Mouse (Mus musculus): ENCODE data around the gene Ogfr. TPM values are rescaled to one million over a fixed set of nuclear protein-coding genes. Genes with fewer than 3 reads are reported as not detected.

Gene Ogfr
- polyA plus RNA-seq, 2 experiments from 2014 or later: 11.0 to 13.1 TPM

DNA sequence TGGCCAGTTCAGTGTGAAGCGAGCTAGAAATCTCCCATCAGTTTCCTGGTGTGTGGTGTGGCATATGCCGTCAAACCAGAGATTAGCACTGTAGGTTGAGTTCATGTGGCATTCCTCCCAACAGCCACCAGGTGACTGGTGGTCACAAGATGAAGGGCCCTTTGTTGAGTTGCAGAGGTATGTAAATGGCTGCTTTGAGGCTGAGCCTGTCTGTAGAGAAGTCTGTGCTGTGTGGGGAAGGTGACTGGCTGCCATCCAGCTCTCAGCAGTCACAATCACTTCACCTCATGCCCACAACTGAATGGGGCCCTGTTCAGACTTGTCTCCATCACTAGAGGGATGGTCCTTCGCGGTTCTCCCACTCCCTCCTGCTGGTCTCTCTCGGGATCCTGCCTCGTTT, 15.7 kb downstream of the Ogfr start:
- ATAC-seq: no peak

DNA sequence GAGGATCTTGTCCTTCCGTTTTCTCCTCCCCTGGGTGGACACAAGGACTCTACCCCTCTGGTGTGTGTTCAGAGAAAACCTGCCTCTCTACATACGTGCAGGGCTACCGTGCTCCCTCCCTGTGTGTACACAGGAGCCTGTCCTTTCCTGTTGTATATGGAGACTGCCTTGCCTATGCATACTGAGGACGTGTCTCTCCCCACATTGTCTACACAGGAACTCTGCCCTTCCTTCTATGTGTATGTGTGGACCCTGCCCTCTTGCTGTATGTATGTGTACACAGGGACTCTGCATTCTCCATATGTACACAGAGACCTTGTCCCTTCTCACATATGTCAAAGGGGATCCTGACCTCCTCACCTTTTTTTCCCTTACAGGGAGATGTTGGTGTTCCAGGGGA, 21.2 kb downstream of the Ogfr start:
- no peak for ATAC-seq

DNA sequence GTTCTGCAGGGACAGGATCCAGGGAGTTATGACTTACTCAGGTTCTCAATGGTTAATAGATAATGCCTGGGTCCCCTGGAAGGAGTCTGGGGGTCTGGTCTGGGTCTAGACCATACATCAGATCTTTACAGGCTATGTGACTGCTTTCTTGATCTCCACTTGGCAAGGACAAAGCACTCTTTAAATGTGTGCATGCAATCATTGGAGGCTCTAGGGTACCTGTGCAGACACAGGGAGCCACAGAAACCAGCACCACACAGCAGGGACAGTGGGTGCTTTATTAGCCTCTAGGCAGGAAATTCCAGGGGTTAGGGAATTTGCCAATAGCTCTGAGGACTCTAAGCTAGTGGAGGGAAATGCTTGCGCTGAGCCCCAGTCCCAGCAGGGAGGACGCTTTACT, 22.8 kb downstream of the Ogfr start:
- ATAC-seq: no peak

DNA sequence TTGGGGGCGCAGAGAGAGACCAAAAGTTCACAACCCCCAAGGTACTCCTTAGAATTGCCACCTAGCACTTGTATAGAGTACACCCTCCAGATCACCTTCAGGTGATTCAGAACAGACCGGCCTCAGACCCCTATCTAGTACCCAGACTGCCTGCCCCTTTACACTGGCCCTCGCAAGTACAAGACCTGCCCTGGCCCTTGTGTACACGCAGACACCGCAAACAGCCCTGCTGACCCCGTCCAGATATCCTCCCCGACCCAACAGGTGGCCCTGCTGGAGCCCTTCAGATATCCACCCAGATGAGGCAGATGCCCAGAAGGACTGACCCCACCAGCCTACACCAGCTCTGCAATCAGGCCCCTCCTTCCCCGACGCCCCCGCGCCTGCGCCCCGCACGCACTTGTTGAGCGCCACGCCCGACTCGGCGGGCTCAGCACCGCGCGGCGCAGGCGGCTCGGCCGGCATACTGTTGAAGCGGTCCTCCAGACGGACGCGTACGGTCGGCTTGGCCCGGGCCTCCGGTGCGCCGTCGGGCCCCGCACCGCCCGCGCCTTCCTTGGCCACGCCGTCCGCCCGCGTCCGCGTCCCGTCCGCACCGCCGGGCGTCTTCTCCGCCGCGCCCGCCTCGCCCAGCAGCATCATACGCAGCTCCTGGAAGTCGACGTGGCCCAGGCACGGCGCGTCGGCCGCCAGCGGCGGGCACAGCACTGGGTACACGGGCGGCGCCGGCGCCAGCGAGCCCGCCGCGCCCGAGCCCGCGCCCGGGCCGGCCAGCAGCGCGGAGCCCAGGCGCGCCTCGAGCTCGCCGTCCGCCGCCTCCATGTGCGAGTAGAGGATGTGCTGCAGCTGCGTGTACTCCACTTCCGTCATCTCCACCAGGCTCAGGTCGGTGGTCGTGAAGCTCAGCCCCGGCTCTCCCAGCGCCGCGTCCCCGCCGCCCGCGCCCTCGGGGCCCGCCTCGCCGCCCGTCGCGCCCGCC, 52.8 kb downstream of the Ogfr start:
- ATAC-seq: no peak

GRCm38 (mm10) chr2:180642555-180643260, 53.7 kb downstream of the Ogfr start, which contains the start of gene Tcfl5:
TSS of gene Tcfl5 (minus strand) at chr2:180642708.
- ATAC-seq: no peak

DNA sequence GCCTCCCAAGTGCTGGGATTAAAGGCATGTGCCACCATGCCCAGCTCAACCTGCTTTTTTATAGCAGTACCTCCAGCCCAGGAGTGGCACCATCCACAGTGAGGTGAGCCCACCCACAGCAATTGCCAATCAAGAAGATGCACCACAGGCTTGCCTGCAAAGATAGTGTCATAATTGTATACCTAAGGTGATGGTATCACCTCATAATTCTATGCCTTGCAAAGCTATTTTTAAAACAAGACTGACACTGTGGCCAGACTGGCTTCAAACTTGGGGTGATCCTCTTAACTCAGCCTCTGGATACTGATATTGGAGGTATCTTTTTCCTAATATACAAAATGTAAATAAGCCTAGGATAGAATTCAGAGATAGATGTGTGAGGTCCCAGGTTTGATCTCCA, 54.6 kb downstream of the Ogfr start:
- ATAC-seq: no peak

Other genes starting within 250 kb of the Ogfr start
- gene Slco4a1, start 133.0 kb upstream of the Ogfr start, polyA plus RNA-seq (2017; shearing (Covaris generic)): 1 to 10 TPM in 1 of 2 experiments, under 1 TPM in 1; 0.31 to 1.1 TPM
- not detected for gene Ntsr1, start 89.3 kb upstream of the Ogfr start, polyA plus RNA-seq (2017; shearing (Covaris generic))
- 10 to 100 TPM; 22.7 to 23.5 TPM for gene Mrgbp, start 7.9 kb upstream of the Ogfr start, polyA plus RNA-seq (2017; shearing (Covaris generic))
- 1 to 10 TPM in 1 of 2 experiments, under 1 TPM in 1; 0.40 to 2.3 TPM for gene Col9a3, start 8.5 kb downstream of the Ogfr start, polyA plus RNA-seq (2017; shearing (Covaris generic))
- gene Tcfl5, start 53.5 kb downstream of the Ogfr start, polyA plus RNA-seq (2017; shearing (Covaris generic)): under 1 TPM in 1 of 2 experiments, not detected in 1; 0.23 TPM
- gene Dido1, start 120.8 kb downstream of the Ogfr start, polyA plus RNA-seq (2017; shearing (Covaris generic)): 10 to 100 TPM; 49.7 to 73.1 TPM
- 10 to 100 TPM; 11.4 to 22.0 TPM for gene Gid8, start 120.9 kb downstream of the Ogfr start, polyA plus RNA-seq (2017; shearing (Covaris generic))
- gene Slc17a9, start 136.0 kb downstream of the Ogfr start, polyA plus RNA-seq (2017; shearing (Covaris generic)): 100 to 1,000 TPM in 1 of 2 experiments, 10 to 100 TPM in 1; 77.3 to 114 TPM
- not detected for gene Bhlhe23, start 187.7 kb downstream of the Ogfr start, polyA plus RNA-seq (2017; shearing (Covaris generic))

Measured in CD4-positive, CD25-positive, alpha-beta regulatory T cell, adult 4 months (primary cell).